Mouse (Mus musculus): Measurements from ENCODE around the gene Bace2.

GRCm38 (mm10) chr16:97459831-97460230, 103.3 kb downstream of the Bace2 start:
- no peak for TF ChIP-seq SMC3 (IDR thresholded peaks at IDR 0.05; ENCODE audit: low read depth, low read length)
- TF ChIP-seq NRF1 (IDR thresholded peaks at IDR 0.05; ENCODE audit: insufficient read depth, low read depth, low read length, poor library complexity, severe bottlenecking) = no peak
- TF ChIP-seq MXI1 (IDR thresholded peaks at IDR 0.05; ENCODE audit: low read depth, low read length) = no peak
- no peak for TF ChIP-seq RAD21 (IDR thresholded peaks at IDR 0.05; ENCODE audit: low read depth, low read length)
- no peak for TF ChIP-seq MAX (IDR thresholded peaks at IDR 0.05; ENCODE audit: low read length)
- no peak for TF ChIP-seq CTCF (IDR thresholded peaks at IDR 0.05 in 2 of 3, conservative IDR thresholded peaks at IDR 0.05 in 1 of 3; ENCODE audit: control insufficient read depth in 1 of 3, insufficient read depth in 1 of 3, low read depth in 2 of 3, low read length in 3 of 3, poor library complexity in 1 of 3, severe bottlenecking in 1 of 3)
- TF ChIP-seq TCF12 (IDR thresholded peaks at IDR 0.05; ENCODE audit: low read depth, low read length) = no peak
- no peak for TF ChIP-seq POLR2A (IDR thresholded peaks at IDR 0.05; ENCODE audit: control insufficient read depth in 1 of 2, insufficient read depth in 1 of 2, low read depth in 1 of 2, low read length in 2 of 2, poor library complexity in 1 of 2)
- no peak for TF ChIP-seq UBTF (IDR thresholded peaks at IDR 0.05; ENCODE audit: borderline replicate concordance, insufficient read depth, low read depth, low read length)
- no peak for TF ChIP-seq MAFK (IDR thresholded peaks at IDR 0.05; ENCODE audit: borderline replicate concordance, low read depth, low read length)
